Mouse (Mus musculus) CH12.LX (cell line): ENCODE measurements around the gene Prnp. TPM values are rescaled to one million over a fixed set of nuclear protein-coding genes. Genes with fewer than 3 reads are reported as not detected.

Source experiments
- DNase-seq: peaks from one replicate; pipeline ENCODE4 v3.0.0-alpha.2; 2013; ENCODE audit errors: extremely low read depth
- H3K27ac ChIP-seq: 2 replicates; pipeline ENCODE4 v1.5.1; 2012; ENCODE audit warnings: low read depth, mild to moderate bottlenecking, control low read depth, moderate library complexity; ENCODE audit not compliant: insufficient read depth
- H3K27me3 ChIP-seq: replicated peaks from 2 replicates; pipeline ENCODE3; 2012; ENCODE audit warnings: inconsistent platforms
- H3K36me3 ChIP-seq, 2 experiments: replicated peaks in 1 of 2; 2 replicates each; pipeline versions ENCODE3 to v1.6.1; 2012; ENCODE audit warnings: inconsistent platforms in 1 of 2, low read length in 1 of 2, mild to moderate bottlenecking in 1 of 2, mixed read lengths in 1 of 2, moderate library complexity in 1 of 2; ENCODE audit not compliant: control insufficient read depth in 1 of 2, insufficient read depth in 1 of 2
- H3K4me1 ChIP-seq, 2 experiments: 2 replicates each; pipeline ENCODE4 v1.6.1; 2012; ENCODE audit warnings: inconsistent platforms in 1 of 2, moderate library complexity in 1 of 2; ENCODE audit not compliant: insufficient read depth in 2 of 2, control insufficient read depth in 1 of 2
- H3K4me2 ChIP-seq: 2 replicates; pipeline ENCODE4 v1.6.1; 2012; ENCODE audit warnings: low read depth, mild to moderate bottlenecking, control low read depth; ENCODE audit not compliant: poor library complexity, insufficient read depth, severe bottlenecking
- H3K4me3 ChIP-seq, 3 experiments: fragments of 150-350 bp in 1 of 3; sonication (generic) in 1 of 3; replicated peaks in 1 of 3; 2 replicates each; pipeline versions ENCODE3 to v1.5.1; 2011 to 2012; ENCODE audit warnings: low read depth in 2 of 3, low read length in 2 of 3, mild to moderate bottlenecking in 2 of 3, moderate library complexity in 2 of 3, control low read depth in 1 of 3, improper control_type of control experiment in 1 of 3, inconsistent platforms in 1 of 3, mixed read lengths in 1 of 3; ENCODE audit not compliant: poor library complexity in 1 of 3
- H3K79me2 ChIP-seq: replicated peaks from 2 replicates; pipeline ENCODE4 v1.6.1; 2012; ENCODE audit warnings: mild to moderate bottlenecking, moderate library complexity; ENCODE audit not compliant: control insufficient read depth, poor library complexity, insufficient read depth, severe bottlenecking; ENCODE audit errors: extremely low read depth
- H3K9ac ChIP-seq: 2 replicates; pipeline ENCODE4 v1.6.1; 2012; ENCODE audit warnings: low read depth, mild to moderate bottlenecking, control low read depth, moderate library complexity; ENCODE audit not compliant: insufficient read depth
- H3K9me3 ChIP-seq: replicated peaks from 2 replicates; pipeline ENCODE3; 2012; ENCODE audit warnings: low read length, inconsistent platforms, mixed read lengths
- BHLHE40 ChIP-seq: IDR thresholded peaks from 2 replicates; pipeline ENCODE4 v1.6.1; 2011; ENCODE audit warnings: mild to moderate bottlenecking, low read depth, low read length, improper control_type of control experiment
- E2F4 ChIP-seq: IDR thresholded peaks from 2 replicates; pipeline ENCODE4 v1.6.1; 2011; ENCODE audit warnings: low read depth, low read length, improper control_type of control experiment; ENCODE audit not compliant: insufficient replicate concordance
- ELF1 ChIP-seq: IDR thresholded peaks from 2 replicates; pipeline ENCODE4 v1.6.1; 2014; ENCODE audit warnings: low read depth, mild to moderate bottlenecking, inconsistent platforms, low read length, improper control_type of control experiment
- GABPA ChIP-seq: IDR thresholded peaks from 2 replicates; pipeline ENCODE4 v1.6.1; 2012; ENCODE audit warnings: low read depth, low read length, improper control_type of control experiment, inconsistent platforms; ENCODE audit not compliant: insufficient replicate concordance
- HCFC1 ChIP-seq: IDR thresholded peaks from 2 replicates; pipeline ENCODE4 v1.6.1; 2012; ENCODE audit warnings: low read depth, mild to moderate bottlenecking, inconsistent platforms, low read length, improper control_type of control experiment
- JUND ChIP-seq: conservative IDR thresholded peaks from 2 replicates; pipeline ENCODE4 v1.6.1; 2011; ENCODE audit warnings: low read depth, low read length, improper control_type of control experiment
- KAT2A ChIP-seq: IDR thresholded peaks from 2 replicates; pipeline ENCODE4 v1.6.1; 2012; ENCODE audit warnings: low read length, improper control_type of control experiment, inconsistent platforms; ENCODE audit not compliant: insufficient replicate concordance
- NELFE ChIP-seq: IDR thresholded peaks from 2 replicates; pipeline ENCODE4 v1.6.1; 2011; ENCODE audit warnings: low read depth, low read length, improper control_type of control experiment
- NRF1 ChIP-seq: IDR thresholded peaks from 2 replicates; pipeline ENCODE4 v1.6.1; 2014; ENCODE audit warnings: low read depth, mild to moderate bottlenecking, inconsistent platforms, low read length, improper control_type of control experiment, moderate library complexity
- PAX5 ChIP-seq: IDR thresholded peaks from 2 replicates; pipeline ENCODE4 v1.6.1; 2012; ENCODE audit warnings: low read length, inconsistent platforms, mixed read lengths
- RAD21 ChIP-seq: IDR thresholded peaks from 2 replicates; pipeline ENCODE4 v1.6.1; 2011; ENCODE audit warnings: low read depth, mild to moderate bottlenecking, low read length, improper control_type of control experiment, moderate library complexity
- RCOR1 ChIP-seq: conservative IDR thresholded peaks from 2 replicates; pipeline ENCODE4 v1.6.1; 2012; ENCODE audit warnings: low read depth, mild to moderate bottlenecking, inconsistent platforms, low read length, improper control_type of control experiment
- SMC3 ChIP-seq: IDR thresholded peaks from 2 replicates; pipeline ENCODE4 v1.6.1; 2011; ENCODE audit warnings: low read depth, low read length, improper control_type of control experiment
- UBTF ChIP-seq: IDR thresholded peaks from 2 replicates; pipeline ENCODE4 v1.6.1; 2012; ENCODE audit warnings: low read depth, mild to moderate bottlenecking, inconsistent platforms, low read length, improper control_type of control experiment, moderate library complexity
- ZC3H11A ChIP-seq: IDR thresholded peaks from 2 replicates; pipeline ENCODE4 v1.6.1; 2012; ENCODE audit warnings: low read depth, mild to moderate bottlenecking, inconsistent platforms, low read length, improper control_type of control experiment
- ZKSCAN1 ChIP-seq: IDR thresholded peaks from 2 replicates; pipeline ENCODE4 v1.6.1; 2012; ENCODE audit warnings: low read depth, inconsistent platforms, low read length, improper control_type of control experiment, borderline replicate concordance
- ZMIZ1 ChIP-seq: IDR thresholded peaks from 2 replicates; pipeline ENCODE4 v1.6.1; 2012; ENCODE audit warnings: low read depth, mild to moderate bottlenecking, inconsistent platforms, low read length, improper control_type of control experiment
- dilution Hi-C: fragments of 300-500 bp; cut with MboI; formaldehyde crosslinking; loops from 2 replicates; pipeline ENCODE4 v1.14.3; 2020; ENCODE audit warnings: low sequenced_read_pairs; ENCODE audit not compliant: extremely low pct_unique_long_range_greater_than_20kb, extremely low pct_ligation_motif_present
- in situ Hi-C: fragments of 300-500 bp; cut with MboI; formaldehyde crosslinking; loops from 3 replicates; pipeline ENCODE4 v1.14.3; 2019; ENCODE audit warnings: low sequenced_read_pairs, low pct_ligation_motif_present, low pct_unique_long_range_greater_than_20kb, mixed read lengths
- polyA plus RNA-seq: library from polyadenylated mRNA; unstranded; fragments of >175 nt; gene quantifications from 2 replicates; pipeline ENCODE4 v1.2.1, GENCODE M21; 2012; ENCODE audit warnings: low read depth; ENCODE audit not compliant: insufficient read length
- total RNA-seq, 2 experiments: library from RNA; depleted of rRNA; stranded (reverse); fragments of 300-350 nt in 1 of 2; fragments of >200 nt in 1 of 2; gene quantifications; 2 replicates each; pipeline ENCODE4 v1.2.3; 2012 to 2014

Prnp gene
- total and polyA plus RNA-seq, 3 experiments: 4.5 to 6.4 (median 5.7) TPM

- in situ Hi-C loops (loop anchor here (25.0 kb wide), 1 partner anchor 526 kb away; no protein-coding TSS in a partner anchor), dilution Hi-C loops (no loop called here)
- H3K27ac ChIP-seq: no peak overlapping the region
These were observed 51.9 kb downstream of the Prnp start for GRCm38 (mm10) chr2:131961671-131962070.

GRCm38 (mm10) chr2:131970597-131970996 lies 60.9 kb downstream of the Prnp start:
- no peaks in the 10 kb centered on the region for H3K27me3 ChIP-seq
- no peaks in the 10 kb centered on the region for H3K36me3 ChIP-seq
- no peak overlapping the region for H3K4me2 ChIP-seq
- no peaks in the 10 kb centered on the region for H3K9me3 ChIP-seq
- no peak overlapping the region for H3K4me3 ChIP-seq
- H3K27ac ChIP-seq: no peak overlapping the region
- dilution Hi-C loops: no loop called here
- peaks cover 0 to 8% of the 10 kb centered on the region in 2 experiments; a peak in 1 of 4 replicates for H3K4me1 ChIP-seq
- TF ChIP-seq SMC3: no peak
- TF ChIP-seq BHLHE40: no peak
- no peak for TF ChIP-seq PAX5
- TF ChIP-seq UBTF: no peak
- no peak for TF ChIP-seq RAD21
- no peak for TF ChIP-seq KAT2A
- TF ChIP-seq NRF1: no peak
- TF ChIP-seq JUND: no peak
- TF ChIP-seq HCFC1: no peak
- no peak for TF ChIP-seq ZC3H11A
- no peak for TF ChIP-seq ZMIZ1
- no peak for TF ChIP-seq RCOR1
- no peak for TF ChIP-seq ELF1
- no peak for TF ChIP-seq ZKSCAN1
- H3K79me2 ChIP-seq: no peaks in the 10 kb centered on the region
- in situ Hi-C loops: loop anchor here (25.0 kb wide), 1 partner anchor 517 kb away; no protein-coding TSS in a partner anchor
- DNase-seq: no peak
- H3K9ac ChIP-seq: no peak overlapping the region

More at GRCm38 (mm10) chr2:131961671-131962070, 51.9 kb downstream of the Prnp start:
- no peaks in the 10 kb centered on the region for H3K4me1 ChIP-seq
- peaks cover 0 to under 1% of the 10 kb centered on the region in 2 experiments for H3K36me3 ChIP-seq
- H3K79me2 ChIP-seq: no peaks in the 10 kb centered on the region
- TF ChIP-seq ZMIZ1 (no peak), RCOR1 (no peak), NELFE (no peak), GABPA (no peak), HCFC1 (no peak), E2F4 (no peak), NRF1 (no peak)
- no peaks in the 10 kb centered on the region for H3K27me3 ChIP-seq
- H3K9me3 ChIP-seq: peaks cover 6% of the 10 kb centered on the region
- DNase-seq: no peak
- H3K9ac ChIP-seq: no peak overlapping the region
- H3K4me3 ChIP-seq: no peak overlapping the region
- no peak overlapping the region for H3K4me2 ChIP-seq
